Mouse (Mus musculus) fibroblast of lung, adult 2 months (primary cell): ENCODE results near the gene Birc5.
A peak's percentile ranks its signal among the peaks of the same experiment; 100 is the strongest.
"Not testable (repeated sequence)": the region's sequence is repeated elsewhere in the genome, so short reads cannot be mapped to it uniquely, and the experiment has no call there.

ENCODE experiments used
- DNase-seq: peaks from one replicate; pipeline ENCODE4 v3.0.0-alpha.2; 2011; ENCODE audit warnings: low read depth

The Birc5 gene

DNA sequence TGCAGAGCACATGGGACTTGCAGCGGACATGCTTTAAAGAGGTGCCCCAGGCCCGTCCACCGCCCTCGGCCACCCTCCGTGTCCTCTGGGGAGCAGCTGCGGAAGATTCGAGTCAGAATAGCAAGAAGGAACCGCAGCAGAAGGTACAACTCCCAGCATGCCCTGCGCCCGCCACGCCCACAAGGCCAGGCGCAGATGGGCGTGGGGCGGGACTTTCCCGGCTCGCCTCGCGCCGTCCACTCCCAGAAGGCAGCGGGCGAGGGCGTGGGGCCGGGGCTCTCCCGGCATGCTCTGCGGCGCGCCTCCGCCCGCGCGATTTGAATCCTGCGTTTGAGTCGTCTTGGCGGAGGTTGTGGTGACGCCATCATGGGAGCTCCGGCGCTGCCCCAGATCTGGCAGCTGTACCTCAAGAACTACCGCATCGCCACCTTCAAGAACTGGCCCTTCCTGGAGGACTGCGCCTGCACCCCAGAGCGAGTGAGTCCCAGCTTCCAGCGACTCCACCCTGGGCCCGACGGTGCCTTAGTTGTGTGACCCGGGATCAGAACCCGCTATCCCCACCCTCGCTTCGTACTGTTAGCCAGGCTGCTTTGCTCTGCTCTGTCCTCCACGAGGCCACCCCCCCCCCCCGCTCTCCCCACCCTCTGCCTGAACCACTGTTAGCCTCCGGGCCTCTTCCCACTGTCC lies at the start of gene Birc5:
Gene Birc5, plus strand, starts transcription at position 267 of the 687 bp plus-strand sequence.
- peak; percentile 86 for DNase-seq

- DNase-seq, result no peak
Observed at GRCm38 (mm10) chr11:117800038-117800437, 49.0 kb upstream of the Birc5 start.

GRCm38 (mm10) chr11:117801650-117802049 lies 47.4 kb upstream of the Birc5 start:
- no peak for DNase-seq

DNA sequence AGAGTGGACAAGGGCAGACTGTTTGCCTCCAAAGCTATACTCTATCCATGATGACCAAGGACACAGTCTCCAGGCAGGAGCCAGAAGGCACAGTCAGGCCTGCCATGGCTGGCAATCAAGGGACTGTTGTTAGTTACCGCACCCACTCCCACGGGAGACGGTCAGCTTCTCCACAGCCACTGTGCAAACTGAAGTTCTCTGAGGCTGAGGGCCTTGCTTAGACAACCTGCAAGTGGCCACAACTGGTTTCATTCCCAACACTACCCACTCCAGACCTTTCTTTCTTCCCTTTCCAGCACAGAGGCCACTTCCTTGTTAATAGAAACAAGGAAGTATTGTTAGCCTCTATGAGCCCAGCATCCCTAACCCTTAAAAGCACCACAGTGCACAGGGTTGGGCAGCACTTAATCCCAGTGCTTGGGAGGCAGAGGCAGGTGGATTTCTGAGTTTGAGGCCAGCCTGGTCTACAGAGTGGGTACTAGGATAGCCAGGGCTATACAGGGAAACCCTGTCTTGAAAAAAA lies 45.8 kb upstream of the Birc5 start:
- no peak for DNase-seq

DNA sequence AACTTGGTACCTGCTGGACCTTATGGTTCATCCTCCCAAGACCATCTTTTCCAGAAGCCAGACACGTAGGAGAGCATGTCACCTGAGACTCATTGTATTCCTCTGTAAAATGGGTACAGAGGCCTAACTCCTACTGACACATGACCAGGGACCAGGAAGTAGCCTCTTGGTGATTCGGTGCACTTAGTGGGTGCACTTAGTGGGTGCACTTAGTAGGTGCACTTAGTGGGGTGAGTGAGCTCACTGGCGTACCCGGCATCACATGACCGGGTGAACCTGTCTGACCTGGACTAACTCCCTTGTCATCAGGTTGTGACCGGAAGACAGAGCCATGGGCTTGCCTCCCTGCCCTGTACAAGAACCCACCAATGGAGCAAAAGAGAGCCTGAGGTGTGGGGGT lies 42.3 kb upstream of the Birc5 start:
- DNase-seq, result no peak

DNA sequence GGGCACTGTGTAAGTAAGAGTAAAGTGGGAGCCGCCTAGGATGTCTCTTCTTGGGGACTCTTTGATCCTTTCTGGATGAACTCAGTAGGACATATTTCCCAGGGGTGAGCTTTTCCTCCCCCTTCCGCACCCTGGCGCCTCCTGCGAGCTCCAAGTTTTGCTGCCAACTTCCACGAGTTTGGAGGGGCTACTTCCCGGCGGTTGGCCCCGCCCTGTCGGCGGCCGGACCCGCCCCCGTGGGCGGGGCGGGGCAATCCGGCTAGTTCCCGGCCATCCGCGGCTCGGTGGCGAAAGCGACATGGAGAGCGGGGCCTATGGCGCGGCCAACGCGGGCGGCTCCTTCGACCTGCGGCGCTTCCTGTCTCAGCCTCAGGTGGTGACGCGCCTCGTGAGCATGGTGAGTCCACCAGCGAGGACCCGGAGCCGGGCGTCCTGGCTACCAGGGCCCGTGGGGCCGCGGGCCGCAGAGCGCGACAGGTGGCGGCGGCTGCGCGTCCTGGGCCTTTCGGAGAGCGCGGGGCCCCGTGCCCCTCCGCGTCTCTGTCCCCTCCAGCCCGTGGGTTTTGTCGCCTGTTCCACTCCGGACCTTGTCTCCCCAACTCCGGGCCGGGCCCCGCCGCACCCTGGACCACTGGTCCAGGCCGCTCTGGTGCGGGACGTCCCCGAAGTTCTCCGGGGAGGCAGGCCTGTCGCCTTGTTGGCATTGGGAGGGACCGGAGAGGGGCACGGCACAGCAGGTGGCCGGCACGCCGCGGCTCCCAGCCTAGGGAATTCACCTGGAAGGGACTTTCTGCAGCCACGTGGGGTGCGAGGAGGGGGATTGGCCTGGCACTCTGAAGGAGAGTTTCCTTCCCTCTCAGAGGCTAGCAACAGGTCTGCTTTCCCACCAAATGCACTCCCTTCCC lies 39.4 kb upstream of the Birc5 start, which contains the start of the genes Gm20708 and Syngr2:
Gene Gm20708, plus strand, starts transcription at position 262 of the 905 bp plus-strand sequence.
Gene Syngr2, plus strand, starts transcription at position 262 of the 905 bp plus-strand sequence.
- DNase-seq, result no peak

DNA sequence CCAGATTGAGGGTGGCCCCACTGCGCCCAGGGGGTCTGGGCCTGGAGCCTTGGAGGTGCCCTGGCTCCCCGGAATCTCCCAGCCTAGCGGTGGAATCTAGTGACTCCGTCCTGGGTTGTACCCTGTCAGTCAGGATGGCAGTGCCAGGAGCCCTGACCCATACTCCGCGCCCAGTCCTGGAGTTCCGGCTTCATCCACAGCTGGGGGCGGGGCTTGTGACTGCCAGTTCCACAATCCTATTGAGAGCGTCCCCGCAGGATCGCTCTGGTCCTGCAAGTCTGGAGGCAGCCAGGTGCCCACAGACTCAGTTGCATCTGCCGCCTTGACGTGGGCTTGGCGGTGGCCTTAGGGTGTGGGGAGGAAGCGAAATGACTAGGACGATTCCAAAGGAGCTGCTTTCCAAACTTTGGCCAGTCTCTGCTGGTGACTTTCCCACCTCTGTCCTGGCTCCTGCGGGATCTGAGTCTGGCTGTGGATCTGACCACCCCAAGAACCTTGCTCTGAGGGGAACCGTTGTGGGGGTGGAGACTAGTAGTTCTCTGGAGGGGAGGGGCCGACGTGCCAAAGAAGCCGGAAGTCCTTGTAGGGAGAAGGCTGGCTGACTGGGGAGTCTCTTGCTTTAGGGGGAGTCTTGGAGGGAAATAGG lies 38.5 kb upstream of the Birc5 start:
- peak; percentile 62 for DNase-seq

GRCm38 (mm10) chr11:117813867-117814266 lies 35.2 kb upstream of the Birc5 start:
- DNase-seq, result no peak

DNA sequence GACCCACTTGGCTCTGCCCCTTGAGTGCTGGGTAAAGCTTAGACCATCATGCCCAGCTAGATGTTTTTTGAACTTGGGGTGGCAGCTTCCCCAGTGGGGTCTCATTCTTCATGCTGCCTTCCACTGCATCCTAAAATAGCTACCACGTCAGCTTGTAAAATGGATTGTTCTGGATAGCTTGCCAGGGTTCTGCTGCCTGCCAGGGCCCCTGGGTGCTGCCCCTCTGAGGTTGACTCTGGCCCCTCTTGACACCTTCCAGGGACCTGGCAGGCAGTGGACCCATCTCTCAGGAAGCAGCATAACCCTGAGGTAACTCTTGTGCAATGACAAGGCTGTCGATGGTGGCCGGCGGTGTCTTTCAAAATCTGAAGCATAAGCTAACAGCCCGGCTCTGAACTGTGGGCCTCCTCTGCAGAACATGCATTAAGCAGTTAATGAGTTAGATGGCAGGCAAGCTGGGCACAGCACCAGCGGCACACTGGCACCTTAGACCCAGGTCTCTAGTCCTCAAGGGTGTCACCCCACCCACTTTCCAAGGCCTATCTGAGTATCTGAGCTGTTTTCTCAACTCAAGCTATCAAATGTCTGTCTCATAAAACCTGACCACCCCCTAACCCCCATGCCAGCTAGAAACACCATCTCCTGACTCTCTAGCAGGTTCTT lies 34.2 kb upstream of the Birc5 start:
- DNase-seq, result no peak

- DNase-seq, result not testable (repeated sequence)
Observed at GRCm38 (mm10) chr11:117815850-117816249, 33.2 kb upstream of the Birc5 start.

DNA sequence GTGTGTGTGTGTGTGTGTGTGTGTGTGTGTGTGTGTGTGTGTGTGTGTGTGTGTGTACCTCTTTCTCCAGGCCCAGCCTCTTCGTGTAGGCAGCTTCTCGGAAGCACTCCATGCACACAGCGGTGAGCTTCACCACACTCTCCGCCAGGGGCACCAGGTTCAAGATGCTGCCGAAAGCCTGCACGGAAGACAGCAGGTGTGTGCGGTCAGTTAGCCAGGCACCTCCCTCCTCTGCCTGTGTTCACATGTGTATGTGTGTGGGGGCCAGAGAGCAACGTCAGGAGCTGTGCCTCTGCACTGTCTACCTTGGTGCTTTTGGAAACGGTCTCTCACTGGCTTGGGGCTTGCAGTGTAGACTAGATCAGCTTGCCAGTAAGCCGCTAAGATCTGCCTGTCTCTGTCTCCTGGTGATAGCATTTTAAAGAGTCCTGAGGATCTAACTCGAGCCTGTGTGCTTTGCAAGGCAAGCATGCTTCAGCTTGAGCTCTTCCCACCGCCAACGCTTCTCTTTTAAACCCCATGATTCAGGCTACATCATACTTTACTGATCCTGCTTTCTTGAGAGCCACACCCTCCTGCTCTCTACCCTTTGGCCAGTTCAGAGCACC lies 32.6 kb upstream of the Birc5 start:
- DNase-seq, result no peak

GRCm38 (mm10) chr11:117819095-117819494 lies 30.0 kb upstream of the Birc5 start:
- DNase-seq, result no peak

GRCm38 (mm10) chr11:117820173-117820572 lies 28.9 kb upstream of the Birc5 start:
- no peak for DNase-seq

DNA sequence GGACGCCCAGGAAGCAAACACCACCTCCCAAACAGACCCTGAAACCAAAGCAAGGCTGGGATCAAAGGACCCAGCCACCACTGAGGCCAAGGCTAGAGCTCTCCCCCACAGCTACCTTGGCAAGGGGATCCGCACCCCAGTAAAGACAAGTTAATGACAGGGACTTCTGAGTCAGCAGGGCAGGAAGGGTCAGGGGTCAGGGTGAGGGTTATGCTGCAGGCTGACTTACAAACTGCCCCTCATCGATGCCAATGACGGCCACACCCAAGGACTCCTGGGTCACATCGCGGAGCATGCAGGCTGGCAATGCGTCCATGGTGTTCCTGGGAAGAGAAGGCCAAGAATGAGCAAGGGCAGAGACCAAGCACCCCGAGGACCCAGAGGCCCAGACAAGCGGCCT lies 27.2 kb upstream of the Birc5 start:
- no peak for DNase-seq

DNA sequence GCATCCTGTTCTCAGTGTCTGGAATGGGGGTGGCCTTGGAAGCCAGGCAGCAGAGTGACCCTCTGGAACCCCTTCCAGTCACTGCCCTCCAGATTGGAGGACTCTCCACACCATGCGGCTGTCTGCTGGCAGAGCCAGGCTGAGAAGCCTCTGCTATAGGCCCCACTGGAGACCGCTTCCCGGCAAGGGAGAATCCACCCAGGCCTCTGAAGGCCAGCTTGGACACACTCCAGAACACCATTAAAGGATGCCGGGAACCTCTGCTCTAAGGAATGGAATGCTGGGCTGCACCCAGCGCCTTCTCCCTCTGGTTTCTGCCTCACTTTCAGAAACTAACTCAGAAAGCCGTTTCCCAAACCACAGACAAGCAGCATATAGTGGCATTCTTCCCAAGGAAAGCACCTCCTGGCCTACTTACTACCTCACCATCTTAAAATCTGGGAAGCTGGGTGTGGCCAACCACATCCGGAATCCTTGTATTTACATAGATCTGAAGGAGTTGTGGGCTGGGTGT lies 26.3 kb upstream of the Birc5 start:
- no peak for DNase-seq

DNA sequence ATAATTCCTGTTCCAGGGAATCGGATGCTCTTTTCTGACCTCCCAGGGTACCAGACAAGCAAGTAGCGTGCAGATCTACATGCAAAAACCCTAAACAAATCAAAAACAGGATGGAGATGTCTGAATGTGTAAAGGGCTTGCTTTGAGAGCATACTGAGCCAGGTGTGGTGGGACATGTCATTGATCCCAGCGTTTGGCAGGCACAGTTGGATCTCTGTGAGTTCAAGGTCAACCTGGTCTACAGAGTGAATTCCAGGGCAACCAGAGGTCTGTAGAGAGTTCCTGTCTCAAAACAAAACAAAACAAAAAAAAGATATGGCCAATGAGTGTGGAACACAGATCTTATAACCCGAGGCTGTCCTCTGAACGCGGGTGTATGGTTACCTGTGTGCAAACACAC lies 25.6 kb upstream of the Birc5 start:
- no peak for DNase-seq

GRCm38 (mm10) chr11:117824060-117824969 lies 24.7 kb upstream of the Birc5 start:
- DNase-seq, result peak; percentile 54

- peak; percentile 59 for DNase-seq
Observed at GRCm38 (mm10) chr11:117825333-117826101, 23.5 kb upstream of the Birc5 start, which contains the start of the genes Afmid and Tk1. Afmid (plus strand) TSS chr11:117825924. Tk1 (minus strand) TSS chr11:117826092.

- peak; percentile 51 for DNase-seq
Observed at GRCm38 (mm10) chr11:117826164-117826563, 22.9 kb upstream of the Birc5 start.
